ENCODE assay signal across 27 mouse cellular contexts in the genomic region with DNA sequence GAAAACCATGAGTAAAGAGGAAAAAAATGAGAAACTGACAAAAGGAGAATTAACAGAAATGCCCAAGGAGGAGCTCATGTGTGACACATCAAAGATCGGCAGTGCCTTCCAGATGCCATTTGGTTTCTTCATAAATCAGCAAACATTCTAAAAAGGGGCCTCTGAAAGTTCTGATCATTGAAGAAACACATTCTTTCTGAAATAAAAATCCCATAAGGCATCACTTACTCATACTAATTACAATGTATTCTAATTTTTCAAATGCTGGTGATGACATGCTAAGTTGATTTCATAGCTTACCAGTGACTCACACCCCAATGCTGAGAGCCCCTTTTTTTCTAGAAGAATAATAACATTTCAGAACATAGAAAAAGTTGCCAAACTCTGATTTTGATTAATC.
DNase-seq lines count a peak whose midpoint lies in the region; ATAC-seq and TF ChIP-seq lines count a peak whose summit lies in the region.
"Had no signal": no experiment of that assay in that cellular context is flagged by ENCODE, and none has a peak within 500 bp of the region (broad histone marks: within the 10 kb centered on the region; RNA-seq: fewer than 3 reads in every experiment).

No protein-coding gene starts in this region.

- no peaks in the 10 kb centered on the region for H3K27me3 ChIP-seq in embryonic facial prominence, embryonic 10.5 days (replicated peaks; ENCODE audit: low read depth, poor library complexity, severe bottlenecking)
- H3K27me3 ChIP-seq: CH12.LX; embryonic facial prominence, embryonic 12.5 days; forebrain, embryonic 13.5 days; forebrain, embryonic 15.5 days; Patski had no signal

- DNase-seq in 3134 (ENCODE audit: extremely low read depth, insufficient read length, low spot score) (peak; percentile 10), 3T3-L1 (ENCODE audit: low read depth, low spot score) (peak; percentile 73)
- DNase-seq in Muller cell, postnatal 12 days (ENCODE audit: inconsistent ontology term), result peak; percentile 96
- no peak for DNase-seq in embryonic facial prominence, embryonic 10.5 days (ENCODE audit: low spot score)
- no peak for DNase-seq in adrenal gland, adult 2 months
- no peak for DNase-seq in urinary bladder, postnatal 10 days (ENCODE audit: low spot score)
- DNase-seq: adrenal gland, postnatal 10 days; adrenal gland, postnatal 25 days; cerebellum, adult 11 months; cerebellum, adult 18-20 months; cerebellum, adult 8-10 months; cerebellum, adult 9-11 months; cerebellum, postnatal 14 days; cerebellum, postnatal 36 days; embryo, embryonic 11 days; forebrain, postnatal 0 days had no signal

- 97% methylated on average over 1 of the region's 1 CpGs for WGBS in embryonic facial prominence, embryonic 10.5 days

- no peaks in the 10 kb centered on the region for H3K9me3 ChIP-seq in embryonic facial prominence, embryonic 10.5 days
- H3K9me3 ChIP-seq: embryonic facial prominence, embryonic 12.5 days; forebrain, embryonic 13.5 days; forebrain, embryonic 15.5 days; G1E had no signal

- H3K4me3 ChIP-seq in embryonic fibroblast, embryonic 13.5 days (ENCODE audit: insufficient read depth, low read length), result no peak overlapping the region
- H3K4me3 ChIP-seq in embryonic facial prominence, embryonic 10.5 days, result no peak overlapping the region
- H3K4me3 ChIP-seq: embryonic facial prominence, embryonic 12.5 days; erythroblast, embryonic 14.5 days; forebrain, embryonic 13.5 days; forebrain, embryonic 15.5 days had no signal

- no peak for TF ChIP-seq CTCF in embryonic fibroblast, embryonic 13.5 days (IDR thresholded peaks at IDR 0.05; ENCODE audit: borderline replicate concordance, insufficient read depth, low read length)

- H3K4me1 ChIP-seq in embryonic fibroblast, embryonic 13.5 days (ENCODE audit: control insufficient read depth, insufficient read depth, low read length), result peaks cover 17% of the 10 kb centered on the region
- peaks cover 24% of the 10 kb centered on the region for H3K4me1 ChIP-seq in embryonic facial prominence, embryonic 10.5 days

- H3K27ac ChIP-seq in embryonic fibroblast, embryonic 13.5 days (ENCODE audit: insufficient read depth, low read length), result peak overlapping the region; percentile 45
- no peak overlapping the region for H3K27ac ChIP-seq in embryonic facial prominence, embryonic 10.5 days (replicated peaks)
- H3K27ac ChIP-seq: embryonic facial prominence, embryonic 12.5 days; forebrain, embryonic 13.5 days; forebrain, embryonic 15.5 days had no signal

- H3K36me3 ChIP-seq in embryonic facial prominence, embryonic 10.5 days (replicated peaks), result peaks cover 22% of the 10 kb centered on the region

- no peak for TF ChIP-seq POLR2A in embryonic fibroblast, embryonic 13.5 days (IDR thresholded peaks at IDR 0.05; ENCODE audit: low read depth, low read length)

- ATAC-seq in monocyte, adult 5-6 weeks (replicated peaks; ENCODE audit: insufficient number of reproducible peaks, low FRiP score, low TSS enrichment, poor library complexity, severe bottlenecking), result no peak
- ATAC-seq: activated CD4-positive, CD25-positive, alpha-beta regulatory T cell, adult 4 months; CD4-positive, CD25-positive, alpha-beta regulatory T cell, adult 4 months; forebrain, embryonic 13.5 days; forebrain, embryonic 15.5 days; forebrain, postnatal 0 days; Patski had no signal

Comparison
In these comparisons a context has a peak if more than half of its experiments do, and no peak if none do; other contexts are left out.
1. DNase-seq: peak in 3134 (single experiment), 3T3-L1 (single experiment) and Muller cell, postnatal 12 days (single experiment); none in embryonic facial prominence, embryonic 10.5 days (single experiment), adrenal gland, adult 2 months (single experiment) and urinary bladder, postnatal 10 days (single experiment).